Mouse (Mus musculus) ES-Bruce4 (cell line): Measurements from ENCODE around the gene Sema4c.

Source experiments
- CTCF ChIP-seq: IDR thresholded peaks from one replicate; pipeline ENCODE4 v1.8.1; 2011; ENCODE audit warnings: low read depth, low read length
- POLR2A ChIP-seq: IDR thresholded peaks from one replicate; pipeline ENCODE4 v1.8.1; 2011; ENCODE audit warnings: low read length; ENCODE audit not compliant: insufficient read depth

GRCm38 (mm10) chr1:36512966-36513280 is 45.2 kb downstream of the Sema4c start:
- TF ChIP-seq POLR2A (no peak), CTCF (no peak)
